ENCODE assay signal across 8 mouse cellular contexts in genomic region chr2:76001392-76001791, GRCm38 (mm10). TPM values are rescaled to one million over a fixed set of nuclear protein-coding genes. Genes with fewer than 3 reads are reported as not detected.
DNase-seq lines count a peak whose midpoint lies in the region; ATAC-seq and TF ChIP-seq lines count a peak whose summit lies in the region.

No protein-coding gene starts in this region.

- H3K27ac ChIP-seq in limb, embryonic 10.5 days, result no peak overlapping the region

- ATAC-seq in Patski, result peak; percentile 25

- POLR2A ChIA-PET in Patski (lab: Charles Lee), result interaction anchor here (0.6 kb wide), 1 partner anchor 1836 kb away, joined by 4 read pairs; no protein-coding TSS in a partner anchor

- intact Hi-C loops in heart, postnatal 36 days (cut with DNase I), result no loop called here

- CTCF ChIA-PET in Patski (lab: Charles Lee), result interaction anchor here (1.0 kb wide), 1 partner anchor 16 kb away, joined by 5 read pairs; no protein-coding TSS in a partner anchor

- H3K4me1 ChIP-seq in limb, embryonic 10.5 days, result peaks cover 43% of the 10 kb centered on the region

- TF ChIP-seq CTCF in Patski (IDR thresholded peaks at IDR 0.05), result peak; percentile 66

- no peaks in the 10 kb centered on the region for H3K36me3 ChIP-seq in limb, embryonic 10.5 days

- H3K4me3 ChIP-seq in limb, embryonic 10.5 days, result no peak overlapping the region

- H3K27me3 ChIP-seq in Patski, result peaks cover 7% of the 10 kb centered on the region
- 0 out of 2 replicates have a peak, but pooled peaks cover 16% of the 10 kb centered on the region for H3K27me3 ChIP-seq in limb, embryonic 10.5 days (ENCODE audit: low read depth, poor library complexity, severe bottlenecking)

- in situ Hi-C loops in Patski (cut with MboI; ENCODE audit: low pct_unique_long_range_greater_than_20kb), result no loop called here

- no peaks in the 10 kb centered on the region for H3K9me3 ChIP-seq in limb, embryonic 10.5 days (replicated peaks)

- peak; percentile 66 to 74 for DNase-seq in left cerebral cortex, adult 18-20 months (ENCODE audit: low spot score in 2 of 2)
- DNase-seq in left cerebral cortex, adult 11 months (ENCODE audit: low spot score), result no peak
- DNase-seq in Patski (ENCODE audit: low read depth, low spot score), result no peak
- peak; percentile 72 to 76 for DNase-seq in cerebellum, postnatal 14 days
- peak; percentile 68 to 72 for DNase-seq in heart, postnatal 36 days
- DNase-seq in limb, embryonic 10.5 days (ENCODE audit: low spot score), result peak; percentile 74
- peak; percentile 41 to 63 for DNase-seq in right cerebral cortex, adult 2 months (ENCODE audit: low spot score in 2 of 2)
- peak; percentile 35 to 59 for DNase-seq in urinary bladder, postnatal 36 days (ENCODE audit: low spot score in 2 of 2)

- 42% methylated on average over 8 of the region's 8 CpGs for WGBS in limb, embryonic 10.5 days

RNA-seq across cellular contexts. Expression of gene Ttc30a1, which starts 19.6 kb away (rescaled TPM):
- 1 to 10 TPM; 2.4 to 2.5 TPM for total RNA-seq in left cerebral cortex, adult 18-20 months (2021)
- 2.0 TPM for polyA plus RNA-seq in Patski (2021)
- total RNA-seq in heart, postnatal 36 days (2021), result 1 to 10 TPM; 2.9 to 3.9 TPM
- 10.1 and 10.2 TPM in 2 replicates for polyA plus RNA-seq in limb, embryonic 10.5 days (2016; fragmentation: Nextera tagmentation; extraction: Ambion mirVana)

RNA-seq across cellular contexts. Expression of gene Ttc30a2, which starts 23.4 kb away (rescaled TPM):
- total RNA-seq in left cerebral cortex, adult 18-20 months (2021), result under 1 TPM; 0.37 to 0.49 TPM
- 1.4 TPM for polyA plus RNA-seq in Patski (2021)
- total RNA-seq in heart, postnatal 36 days (2021), result 1 to 10 TPM; 2.2 to 2.8 TPM
- polyA plus RNA-seq in limb, embryonic 10.5 days (2016; fragmentation: Nextera tagmentation; extraction: Ambion mirVana), result 0.11 and 0.85 TPM in 2 replicates

Comparison
In these comparisons a context has a peak if more than half of its experiments do, and no peak if none do; other contexts are left out.
1. DNase-seq: peak in left cerebral cortex, adult 18-20 months (2 of 2), cerebellum, postnatal 14 days (2 of 2), heart, postnatal 36 days (2 of 2), limb, embryonic 10.5 days (single experiment), right cerebral cortex, adult 2 months (2 of 2) and urinary bladder, postnatal 36 days (2 of 2); none in left cerebral cortex, adult 11 months (single experiment) and Patski (single experiment).